Mouse (Mus musculus) ovary, postnatal 10 days (tissue): ENCODE measurements around the gene Itgb6.

Experiments
- DNase-seq: peaks from one replicate; pipeline ENCODE4 v3.0.0; 2022; ENCODE audit warnings: low spot score

The Itgb6 gene

GRCm38 (mm10) chr2:60614758-60615157 is 107.7 kb downstream of the Itgb6 start:
- DNase-seq = no peak

GRCm38 (mm10) chr2:60613857-60614228 is 108.6 kb downstream of the Itgb6 start:
- no peak for DNase-seq

GRCm38 (mm10) chr2:60612906-60613856 is 109.3 kb downstream of the Itgb6 start:
- DNase-seq = no peak

GRCm38 (mm10) chr2:60611622-60612021 is 110.8 kb downstream of the Itgb6 start:
- DNase-seq = no peak

GRCm38 (mm10) chr2:60609436-60610199 is 112.8 kb downstream of the Itgb6 start:
- DNase-seq = no peak

GRCm38 (mm10) chr2:60607980-60608379 is 114.5 kb downstream of the Itgb6 start:
- DNase-seq = no peak

GRCm38 (mm10) chr2:60601326-60601725 is 121.1 kb downstream of the Itgb6 start:
- DNase-seq = no peak

GRCm38 (mm10) chr2:60600863-60601262 is 121.6 kb downstream of the Itgb6 start:
- DNase-seq = no peak

- DNase-seq = no peak
Observed at GRCm38 (mm10) chr2:60583416-60583815, 139.0 kb downstream of the Itgb6 start.

GRCm38 (mm10) chr2:60554561-60554960 is 167.9 kb downstream of the Itgb6 start:
- DNase-seq = no peak

- DNase-seq = peak; percentile 18
Observed at GRCm38 (mm10) chr2:60552902-60553682, 169.4 kb downstream of the Itgb6 start, which contains the start of gene Pla2r1. TSS of gene Pla2r1 (minus strand) at chr2:60553308.

- no peak for DNase-seq
Observed at GRCm38 (mm10) chr2:60552177-60552901, 170.1 kb downstream of the Itgb6 start.

GRCm38 (mm10) chr2:60551673-60552072 is 170.8 kb downstream of the Itgb6 start:
- no peak for DNase-seq

- DNase-seq = no peak
Observed at GRCm38 (mm10) chr2:60550521-60550920, 171.9 kb downstream of the Itgb6 start.

GRCm38 (mm10) chr2:60549851-60550250 is 172.6 kb downstream of the Itgb6 start:
- no peak for DNase-seq
